Mouse (Mus musculus): ENCODE data around the gene Nfia. TPM values are rescaled to one million over a fixed set of nuclear protein-coding genes. Genes with fewer than 3 reads are reported as not detected.

Nfia gene
- total RNA-seq, 2 experiments from 2014 or later, result 113 to 115 TPM

GRCm38 (mm10) chr4:97796505-97796904 is 24.0 kb downstream of the Nfia start:
- no peak for DNase-seq (ENCODE audit: low spot score in 2 of 2)
- Histone ChIP-seq H3K27ac (peak overlapping the region; percentile 82), H3K4me3 (peak overlapping the region; percentile 51)
- no peak for TF ChIP-seq CTCF (conservative IDR thresholded peaks at IDR 0.05)

GRCm38 (mm10) chr4:97803791-97804190 is 31.3 kb downstream of the Nfia start:
- no peak overlapping the region for H3K27ac ChIP-seq
- no peak for DNase-seq (ENCODE audit: low spot score in 2 of 2)
- no peak for TF ChIP-seq CTCF (conservative IDR thresholded peaks at IDR 0.05)
- no peak overlapping the region for H3K4me3 ChIP-seq

GRCm38 (mm10) chr4:97804638-97805037 is 32.1 kb downstream of the Nfia start:
- Histone ChIP-seq H3K27ac (no peak overlapping the region), H3K4me3 (no peak overlapping the region)
- TF ChIP-seq CTCF (conservative IDR thresholded peaks at IDR 0.05), result no peak
- no peak for DNase-seq (ENCODE audit: low spot score in 2 of 2)

GRCm38 (mm10) chr4:97805255-97805654 is 32.7 kb downstream of the Nfia start:
- no peak overlapping the region for H3K27ac ChIP-seq
- DNase-seq (ENCODE audit: low spot score in 2 of 2), result no peak
- no peak for TF ChIP-seq CTCF (conservative IDR thresholded peaks at IDR 0.05)
- no peak overlapping the region for H3K4me3 ChIP-seq

GRCm38 (mm10) chr4:97805896-97806808 is 33.6 kb downstream of the Nfia start:
- Histone ChIP-seq H3K27ac (peak overlapping the region; percentile 33; the same call in 1 of the 2 replicates), H3K4me3 (no peak overlapping the region)
- no peak for TF ChIP-seq CTCF (conservative IDR thresholded peaks at IDR 0.05)
- no peak for DNase-seq (ENCODE audit: low spot score in 2 of 2)

GRCm38 (mm10) chr4:97806924-97807323 is 34.4 kb downstream of the Nfia start:
- Histone ChIP-seq H3K27ac (no peak overlapping the region), H3K4me3 (no peak overlapping the region)
- TF ChIP-seq CTCF (conservative IDR thresholded peaks at IDR 0.05), result no peak
- no peak for DNase-seq (ENCODE audit: low spot score in 2 of 2)

- DNase-seq (ENCODE audit: low spot score in 2 of 2), result no peak
- 0 out of 2 replicates have a peak overlapping the region, but pooled peaks have one; percentile 28 for H3K27ac ChIP-seq
- no peak for TF ChIP-seq CTCF (conservative IDR thresholded peaks at IDR 0.05)
- H3K4me3 ChIP-seq, result no peak overlapping the region
Measured at GRCm38 (mm10) chr4:97808885-97809284, 36.4 kb downstream of the Nfia start.

- Histone ChIP-seq H3K27ac (peak overlapping the region; percentile 48; the same call in 1 of the 2 replicates), H3K4me3 (no peak overlapping the region)
- no peak for DNase-seq (ENCODE audit: low spot score in 2 of 2)
- no peak for TF ChIP-seq CTCF (conservative IDR thresholded peaks at IDR 0.05)
Measured at GRCm38 (mm10) chr4:97809582-97810295, 37.2 kb downstream of the Nfia start.

GRCm38 (mm10) chr4:97810348-97810939 is 37.9 kb downstream of the Nfia start:
- TF ChIP-seq CTCF (conservative IDR thresholded peaks at IDR 0.05), result no peak
- no peak overlapping the region for H3K4me3 ChIP-seq
- DNase-seq (ENCODE audit: low spot score in 2 of 2), result no peak
- peak overlapping the region; percentile 48; the same call in 1 of the 2 replicates for H3K27ac ChIP-seq

GRCm38 (mm10) chr4:97813035-97813434 is 40.5 kb downstream of the Nfia start:
- TF ChIP-seq CTCF (conservative IDR thresholded peaks at IDR 0.05), result no peak
- no peak overlapping the region for H3K27ac ChIP-seq
- no peak overlapping the region for H3K4me3 ChIP-seq
- no peak for DNase-seq (ENCODE audit: low spot score in 2 of 2)

GRCm38 (mm10) chr4:97813996-97814395 is 41.5 kb downstream of the Nfia start:
- H3K4me3 ChIP-seq, result no peak overlapping the region
- peak overlapping the region; percentile 58; the same call in 1 of the 2 replicates for H3K27ac ChIP-seq
- no peak for TF ChIP-seq CTCF (conservative IDR thresholded peaks at IDR 0.05)
- no peak for DNase-seq (ENCODE audit: low spot score in 2 of 2)

- H3K27ac ChIP-seq, result peak overlapping the region; percentile 58; the same call in 1 of the 2 replicates
- H3K4me3 ChIP-seq, result no peak overlapping the region
- no peak for DNase-seq (ENCODE audit: low spot score in 2 of 2)
- no peak for TF ChIP-seq CTCF (conservative IDR thresholded peaks at IDR 0.05)
Measured at GRCm38 (mm10) chr4:97814515-97814914, 42.0 kb downstream of the Nfia start.

GRCm38 (mm10) chr4:97816001-97816400 is 43.5 kb downstream of the Nfia start:
- Histone ChIP-seq H3K4me3 (no peak overlapping the region), H3K27ac (no peak overlapping the region)
- no peak for TF ChIP-seq CTCF (conservative IDR thresholded peaks at IDR 0.05)
- no peak for DNase-seq (ENCODE audit: low spot score in 2 of 2)
